Mouse (Mus musculus): ENCODE data around the gene Cenpb. TPM values are rescaled to one million over a fixed set of nuclear protein-coding genes. Genes with fewer than 3 reads are reported as not detected.

The Cenpb gene
- polyA plus RNA-seq, 1 experiment from 2014 or later, result 16.0 TPM

GRCm38 (mm10) chr2:131186771-131187601, 7.1 kb upstream of the Cenpb start, which contains the start of the genes Cdc25b and Spef1:
TSS of gene Cdc25b (plus strand) at chr2:131186949.
TSS of gene Spef1 (minus strand) at chr2:131187282.
- Histone ChIP-seq H3K9ac (replicated peaks; ENCODE audit: low read depth, low read length) (peak within 1 kb of the TSS; percentile 80), H3K4me3 (replicated peaks; ENCODE audit: low read length) (peak within 1 kb of the TSS; percentile 73), H3K4me2 (ENCODE audit: low read length) (peak within 1 kb of the TSS; percentile 87), H3K27me3 (replicated peaks; ENCODE audit: control insufficient read depth, insufficient read depth, low read length) (no peaks in the 10 kb centered on the region), H3K27ac (ENCODE audit: low read length) (peak within 1 kb of the TSS; percentile 58), H3K4me1 (replicated peaks; ENCODE audit: control insufficient read depth, insufficient read depth, low read length) (peaks cover 29% of the 10 kb centered on the region), H3K9me3 (ENCODE audit: control insufficient read depth, low read length) (no peaks in the 10 kb centered on the region), H3K36me3 (ENCODE audit: control insufficient read depth, insufficient read depth) (no peaks in the 10 kb centered on the region)
- ATAC-seq, result peak; percentile 89
- WGBS, result under 1% methylated on average over 34 of the region's 43 CpGs

- Histone ChIP-seq H3K4me3 (replicated peaks; ENCODE audit: low read length) (peak overlapping the region; percentile 73), H3K4me2 (ENCODE audit: low read length) (peak overlapping the region; percentile 87), H3K36me3 (ENCODE audit: control insufficient read depth, insufficient read depth) (no peaks in the 10 kb centered on the region), H3K9ac (replicated peaks; ENCODE audit: low read depth, low read length) (peak overlapping the region; percentile 80), H3K9me3 (ENCODE audit: control insufficient read depth, low read length) (no peaks in the 10 kb centered on the region), H3K27ac (ENCODE audit: low read length) (no peak overlapping the region), H3K27me3 (replicated peaks; ENCODE audit: control insufficient read depth, insufficient read depth, low read length) (no peaks in the 10 kb centered on the region), H3K4me1 (replicated peaks; ENCODE audit: control insufficient read depth, insufficient read depth, low read length) (peaks cover 29% of the 10 kb centered on the region)
- ATAC-seq, result peak; percentile 9; the same call in 1 of the 2 replicates
- 3% methylated on average over 14 of the region's 14 CpGs for WGBS
Measured at GRCm38 (mm10) chr2:131186343-131186742, 6.5 kb upstream of the Cenpb start.

DNA sequence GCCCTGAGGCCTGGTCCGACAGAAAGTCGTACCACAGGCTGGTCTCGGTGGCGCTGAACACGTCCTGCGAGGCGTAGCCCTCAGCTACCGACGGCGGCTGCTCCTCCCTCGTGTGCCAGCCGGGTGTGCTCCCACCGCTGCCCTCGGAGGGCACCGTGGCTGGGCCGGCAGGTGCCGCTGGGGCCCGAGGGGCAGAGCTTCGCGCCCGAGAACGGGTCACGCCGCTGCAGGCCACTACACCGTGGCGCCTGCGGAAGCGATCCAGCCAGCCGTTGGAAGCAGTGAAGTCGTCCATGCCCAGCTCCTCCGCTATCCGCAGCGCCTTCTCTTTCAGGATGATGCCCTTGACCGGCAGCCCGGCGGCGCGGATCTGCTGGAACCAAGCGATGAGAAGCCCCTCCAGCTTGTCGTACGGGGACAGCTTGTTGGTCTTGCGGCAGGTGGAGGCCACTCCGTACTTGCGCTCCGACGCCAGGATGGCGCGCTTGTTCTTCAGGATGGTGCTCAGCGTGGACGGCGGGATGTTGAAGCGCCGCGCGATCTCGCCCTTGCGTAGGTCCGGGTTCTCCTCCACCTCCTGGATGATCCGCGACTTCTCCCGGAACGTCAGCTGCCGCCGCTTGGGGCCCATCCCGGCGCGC, 501 bp downstream of the Cenpb start:
- ATAC-seq, result peak; percentile 34
- WGBS, result under 1% methylated on average over 65 of the region's 67 CpGs
- Histone ChIP-seq H3K27me3 (replicated peaks; ENCODE audit: control insufficient read depth, insufficient read depth, low read length) (no peaks in the 10 kb centered on the region), H3K36me3 (ENCODE audit: control insufficient read depth, insufficient read depth) (no peaks in the 10 kb centered on the region), H3K4me2 (ENCODE audit: low read length) (peak overlapping the region; percentile 97), H3K9me3 (ENCODE audit: control insufficient read depth, low read length) (no peaks in the 10 kb centered on the region), H3K27ac (ENCODE audit: low read length) (peak overlapping the region; percentile 94), H3K9ac (replicated peaks; ENCODE audit: low read depth, low read length) (peak overlapping the region; percentile 96), H3K4me3 (replicated peaks; ENCODE audit: low read length) (peak overlapping the region; percentile 81), H3K4me1 (replicated peaks; ENCODE audit: control insufficient read depth, insufficient read depth, low read length) (peaks cover 33% of the 10 kb centered on the region)

DNA sequence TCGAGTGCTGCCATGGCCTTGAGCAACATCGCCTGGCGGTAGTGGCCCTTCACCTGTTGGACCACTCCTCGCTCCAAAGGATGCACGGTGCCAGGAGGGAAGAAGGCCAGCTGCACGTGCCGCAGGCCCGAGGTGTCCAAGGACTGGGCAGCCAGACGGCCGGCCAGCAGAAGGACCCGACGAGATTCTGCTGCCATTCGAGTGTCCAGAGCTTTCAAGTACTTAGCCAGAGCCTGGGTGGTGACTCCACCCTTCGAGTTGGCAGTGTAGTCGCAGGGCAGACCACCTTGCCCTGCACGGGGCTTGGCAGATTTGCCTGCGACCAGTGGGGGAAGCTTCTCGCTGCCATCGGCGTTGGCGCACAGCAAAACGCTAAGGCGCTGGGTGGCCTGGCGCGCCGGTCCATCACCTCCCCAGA, 1.0 kb downstream of the Cenpb start:
- peaks cover 38% of the 10 kb centered on the region for H3K4me1 ChIP-seq (replicated peaks; ENCODE audit: control insufficient read depth, insufficient read depth, low read length)
- no peaks in the 10 kb centered on the region for H3K27me3 ChIP-seq (replicated peaks; ENCODE audit: control insufficient read depth, insufficient read depth, low read length)
- peak overlapping the region; percentile 97 for H3K4me2 ChIP-seq (ENCODE audit: low read length)
- ATAC-seq, result no peak
- peak overlapping the region; percentile 94; the same call in 1 of the 2 replicates for H3K27ac ChIP-seq (ENCODE audit: low read length)
- H3K9me3 ChIP-seq (ENCODE audit: control insufficient read depth, low read length), result no peaks in the 10 kb centered on the region
- no peaks in the 10 kb centered on the region for H3K36me3 ChIP-seq (ENCODE audit: control insufficient read depth, insufficient read depth)
- WGBS, result 15% methylated on average over 26 of the region's 26 CpGs
- peak overlapping the region; percentile 96 for H3K9ac ChIP-seq (replicated peaks; ENCODE audit: low read depth, low read length)
- H3K4me3 ChIP-seq (replicated peaks; ENCODE audit: low read length), result peak overlapping the region; percentile 81

DNA sequence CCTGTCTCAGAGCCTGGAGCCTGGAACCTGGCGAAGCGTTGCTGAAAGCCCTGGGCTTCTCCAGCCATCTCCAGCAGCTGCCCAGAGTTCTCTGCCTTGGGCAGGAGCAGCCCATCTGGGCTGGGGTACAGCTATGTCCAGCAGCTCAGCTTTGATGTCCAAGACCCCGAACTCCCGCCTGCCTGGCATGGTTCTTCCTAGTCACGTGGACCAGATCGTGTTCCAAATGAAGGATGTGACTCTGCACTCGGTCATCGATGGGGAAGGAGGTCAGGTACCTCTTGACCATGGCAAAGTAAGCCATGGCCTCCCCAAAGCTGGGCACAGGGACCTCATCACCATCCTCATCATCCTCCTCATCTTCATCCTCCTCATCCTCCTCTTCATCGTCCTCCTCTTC, 1.9 kb downstream of the Cenpb start:
- H3K4me1 ChIP-seq (replicated peaks; ENCODE audit: control insufficient read depth, insufficient read depth, low read length), result peaks cover 38% of the 10 kb centered on the region
- H3K27me3 ChIP-seq (replicated peaks; ENCODE audit: control insufficient read depth, insufficient read depth, low read length), result no peaks in the 10 kb centered on the region
- H3K9ac ChIP-seq (replicated peaks; ENCODE audit: low read depth, low read length), result no peak overlapping the region; the same call in 1 of the 2 replicates
- no peaks in the 10 kb centered on the region for H3K9me3 ChIP-seq (ENCODE audit: control insufficient read depth, low read length)
- H3K4me3 ChIP-seq (replicated peaks; ENCODE audit: low read length), result peak overlapping the region; percentile 81
- 85% methylated on average over 9 of the region's 9 CpGs for WGBS
- peak overlapping the region; percentile 97 for H3K4me2 ChIP-seq (ENCODE audit: low read length)
- no peak for ATAC-seq
- no peak overlapping the region for H3K27ac ChIP-seq (ENCODE audit: low read length)
- no peaks in the 10 kb centered on the region for H3K36me3 ChIP-seq (ENCODE audit: control insufficient read depth, insufficient read depth)

DNA sequence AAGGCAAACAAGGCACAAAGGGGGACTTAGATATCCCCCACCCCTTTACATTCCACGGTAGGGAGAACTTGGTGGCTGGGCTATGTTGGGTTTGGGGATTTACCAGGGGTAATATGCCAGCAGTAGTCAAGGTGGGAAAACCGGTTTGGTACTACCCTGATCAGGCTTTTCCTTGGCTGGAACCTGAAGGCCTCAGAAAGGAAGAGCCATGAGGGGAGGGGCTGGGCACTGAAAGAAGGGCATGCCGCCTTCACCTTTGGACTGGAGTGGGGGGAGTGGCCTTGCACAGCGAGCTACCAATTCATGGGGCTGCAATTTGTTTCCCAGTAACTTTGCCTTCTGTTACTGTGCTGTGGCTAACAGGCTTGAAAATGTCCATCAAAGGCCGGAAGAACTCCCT, 3.4 kb downstream of the Cenpb start:
- no peaks in the 10 kb centered on the region for H3K9me3 ChIP-seq (ENCODE audit: control insufficient read depth, low read length)
- no peak overlapping the region for H3K4me3 ChIP-seq (replicated peaks; ENCODE audit: low read length)
- H3K36me3 ChIP-seq (ENCODE audit: control insufficient read depth, insufficient read depth), result 0 out of 2 replicates have a peak, but pooled peaks cover 2% of the 10 kb centered on the region
- H3K4me1 ChIP-seq (replicated peaks; ENCODE audit: control insufficient read depth, insufficient read depth, low read length), result peaks cover 38% of the 10 kb centered on the region
- H3K27ac ChIP-seq (ENCODE audit: low read length), result no peak overlapping the region
- no peak overlapping the region for H3K4me2 ChIP-seq (ENCODE audit: low read length)
- H3K27me3 ChIP-seq (replicated peaks; ENCODE audit: control insufficient read depth, insufficient read depth, low read length), result peaks cover 10% of the 10 kb centered on the region
- no peak for ATAC-seq
- H3K9ac ChIP-seq (replicated peaks; ENCODE audit: low read depth, low read length), result no peak overlapping the region
- 67% methylated on average over 5 of the region's 5 CpGs for WGBS

- no peak overlapping the region for H3K4me3 ChIP-seq (replicated peaks; ENCODE audit: low read length)
- 87% methylated on average over 1 of the region's 1 CpGs for WGBS
- peaks cover 11% of the 10 kb centered on the region for H3K27me3 ChIP-seq (replicated peaks; ENCODE audit: control insufficient read depth, insufficient read depth, low read length)
- H3K4me2 ChIP-seq (ENCODE audit: low read length), result no peak overlapping the region
- H3K36me3 ChIP-seq (ENCODE audit: control insufficient read depth, insufficient read depth), result 0 out of 2 replicates have a peak, but pooled peaks cover 2% of the 10 kb centered on the region
- no peaks in the 10 kb centered on the region for H3K9me3 ChIP-seq (ENCODE audit: control insufficient read depth, low read length)
- H3K27ac ChIP-seq (ENCODE audit: low read length), result no peak overlapping the region
- H3K9ac ChIP-seq (replicated peaks; ENCODE audit: low read depth, low read length), result no peak overlapping the region
- no peak for ATAC-seq
- H3K4me1 ChIP-seq (replicated peaks; ENCODE audit: control insufficient read depth, insufficient read depth, low read length), result peaks cover 38% of the 10 kb centered on the region
Measured at GRCm38 (mm10) chr2:131175945-131176309, 3.9 kb downstream of the Cenpb start.

- Histone ChIP-seq H3K4me2 (ENCODE audit: low read length) (no peak overlapping the region), H3K36me3 (ENCODE audit: control insufficient read depth, insufficient read depth) (0 out of 2 replicates have a peak, but pooled peaks cover 2% of the 10 kb centered on the region), H3K4me3 (replicated peaks; ENCODE audit: low read length) (no peak overlapping the region), H3K9me3 (ENCODE audit: control insufficient read depth, low read length) (no peaks in the 10 kb centered on the region), H3K4me1 (replicated peaks; ENCODE audit: control insufficient read depth, insufficient read depth, low read length) (peaks cover 38% of the 10 kb centered on the region), H3K27ac (ENCODE audit: low read length) (no peak overlapping the region), H3K27me3 (replicated peaks; ENCODE audit: control insufficient read depth, insufficient read depth, low read length) (peaks cover 14% of the 10 kb centered on the region), H3K9ac (replicated peaks; ENCODE audit: low read depth, low read length) (no peak overlapping the region)
- ATAC-seq, result no peak
- 66% methylated on average over 3 of the region's 3 CpGs for WGBS
Measured at GRCm38 (mm10) chr2:131175286-131175944, 4.5 kb downstream of the Cenpb start.

GRCm38 (mm10) chr2:131174700-131175099, 5.2 kb downstream of the Cenpb start:
- Histone ChIP-seq H3K27ac (ENCODE audit: low read length) (no peak overlapping the region), H3K27me3 (replicated peaks; ENCODE audit: control insufficient read depth, insufficient read depth, low read length) (peaks cover 14% of the 10 kb centered on the region), H3K4me1 (replicated peaks; ENCODE audit: control insufficient read depth, insufficient read depth, low read length) (peaks cover 38% of the 10 kb centered on the region), H3K9me3 (ENCODE audit: control insufficient read depth, low read length) (no peaks in the 10 kb centered on the region), H3K36me3 (ENCODE audit: control insufficient read depth, insufficient read depth) (0 out of 2 replicates have a peak, but pooled peaks cover 2% of the 10 kb centered on the region), H3K9ac (replicated peaks; ENCODE audit: low read depth, low read length) (peak overlapping the region; percentile 38; the same call in 1 of the 2 replicates), H3K4me2 (ENCODE audit: low read length) (peak overlapping the region; percentile 87), H3K4me3 (replicated peaks; ENCODE audit: low read length) (peak overlapping the region; percentile 45)
- ATAC-seq, result peak; percentile 79
- 5% methylated on average over 11 of the region's 11 CpGs for WGBS
